Mouse (Mus musculus) liver, embryonic 11.5 days (tissue): Measurements from ENCODE around the gene Parp1. TPM values are rescaled to one million over a fixed set of nuclear protein-coding genes. Genes with fewer than 3 reads are reported as not detected.

Source experiments
- ATAC-seq: fragments of 200-750 bp; cut with Nextera tagmentation; replicated peaks from 2 replicates; pipeline ENCODE4 v1.8.0; 2017; ENCODE audit warnings: moderate number of reproducible peaks, mild to moderate bottlenecking, moderate TSS enrichment, moderate library complexity; ENCODE audit not compliant: low FRiP score
- DNase-seq: peaks from one replicate; pipeline ENCODE4 v3.0.0-alpha.2; 2017; ENCODE audit warnings: low spot score
- H3K27ac ChIP-seq: fragments of 300-500 bp; sonication (generic); 2 replicates; pipeline ENCODE4 v1.5.1; 2014; ENCODE audit warnings: mild to moderate bottlenecking, low read depth, low read length, control low read depth
- H3K27me3 ChIP-seq: fragments of 300-500 bp; sonication (generic); replicated peaks from 2 replicates; pipeline ENCODE4 v1.6.1; 2014; ENCODE audit warnings: low read length, mixed read lengths; ENCODE audit not compliant: control insufficient read depth, insufficient read depth
- H3K36me3 ChIP-seq: fragments of 300-500 bp; sonication (generic); 2 replicates; pipeline ENCODE4 v1.6.1; 2014; ENCODE audit warnings: mild to moderate bottlenecking, low read length, moderate library complexity, mixed read lengths; ENCODE audit not compliant: control insufficient read depth, insufficient read depth
- H3K4me1 ChIP-seq: fragments of 300-500 bp; sonication (generic); replicated peaks from 2 replicates; pipeline ENCODE4 v1.6.1; 2014; ENCODE audit warnings: low read length, mixed read lengths; ENCODE audit not compliant: control insufficient read depth, insufficient read depth
- H3K4me2 ChIP-seq: fragments of 300-500 bp; sonication (generic); 2 replicates; pipeline ENCODE4 v1.6.1; 2014; ENCODE audit warnings: mild to moderate bottlenecking, control low read depth, moderate library complexity
- H3K4me3 ChIP-seq: fragments of 300-500 bp; sonication (generic); 2 replicates; pipeline ENCODE4 v1.5.1; 2014; ENCODE audit warnings: low read depth, low read length, control low read depth
- H3K9ac ChIP-seq: fragments of 300-500 bp; sonication (generic); 2 replicates; pipeline ENCODE4 v1.6.1; 2014; ENCODE audit warnings: low read depth, low read length, control low read depth
- H3K9me3 ChIP-seq: fragments of 300-500 bp; sonication (generic); 2 replicates; pipeline ENCODE4 v1.6.1; 2016; ENCODE audit warnings: low read length, inconsistent platforms, mixed read lengths; ENCODE audit not compliant: control insufficient read depth
- WGBS: fragments of 180-500 bp; shearing (Covaris S2); extraction: QIAGEN DNeasy Blood & Tissue Kit; methylation state at CpG from one replicate; pipeline ENCODE4 v1.1.7; 2014; 5-methylcytosine and 5-hydroxymethylcytosine counted together
- polyA plus RNA-seq: library from polyadenylated mRNA; unstranded; fragments of >200 nt; fragmentation: Nextera tagmentation; extraction: Ambion mirVana; gene quantifications from 2 replicates; pipeline ENCODE4 v1.2.1, GENCODE M21; 2014

The Parp1 gene
- polyA plus RNA-seq, 1 experiment from 2014 or later = 177 TPM

DNA sequence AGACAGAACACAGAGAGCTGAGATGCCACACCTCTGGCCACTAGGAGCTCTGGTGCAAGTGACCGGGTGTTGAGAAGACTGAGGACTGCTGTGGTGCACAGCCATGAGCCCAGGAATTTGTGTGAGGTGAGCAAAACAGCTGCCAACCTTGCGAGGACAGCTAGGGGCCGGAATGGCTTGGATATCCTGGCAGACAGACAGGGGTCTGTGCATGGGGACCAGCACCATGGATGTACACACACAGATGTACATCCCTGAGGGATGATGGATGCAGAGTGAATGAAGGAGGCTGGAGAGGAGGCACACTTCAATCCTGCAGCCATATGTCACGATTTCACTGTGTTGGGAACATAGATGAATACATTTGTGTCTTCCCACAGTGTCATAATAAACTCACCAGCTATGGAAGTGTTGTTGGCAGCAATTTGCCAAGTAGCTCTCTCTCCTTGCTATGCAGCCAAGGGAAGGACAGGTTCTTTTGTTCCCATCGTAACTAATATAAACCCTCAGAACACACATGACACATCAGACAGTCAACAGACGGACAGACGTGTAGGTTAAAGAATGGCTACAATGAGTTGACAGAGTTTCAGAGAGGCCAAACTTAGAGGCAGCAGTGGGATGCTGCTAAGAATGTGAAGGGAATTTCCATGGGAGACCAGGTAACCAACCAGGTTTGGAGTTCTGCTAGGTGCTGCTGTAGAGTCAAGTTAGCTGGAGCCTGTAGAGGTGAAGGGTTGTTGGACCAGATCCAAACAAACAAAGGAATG lies 19.0 kb upstream of the Parp1 start:
- Histone ChIP-seq H3K9me3 (no peaks in the 10 kb centered on the region), H3K27me3 (peaks cover 13% of the 10 kb centered on the region), H3K36me3 (no peaks in the 10 kb centered on the region), H3K4me2 (no peak overlapping the region), H3K4me3 (no peak overlapping the region), H3K9ac (no peak overlapping the region; the same call in 1 of the 2 replicates), H3K4me1 (no peaks in the 10 kb centered on the region; the same call in 1 of the 2 replicates), H3K27ac (no peak overlapping the region)
- DNase-seq (no peak), ATAC-seq (no peak)
- WGBS = 76% methylated on average over 7 of the region's 7 CpGs

DNA sequence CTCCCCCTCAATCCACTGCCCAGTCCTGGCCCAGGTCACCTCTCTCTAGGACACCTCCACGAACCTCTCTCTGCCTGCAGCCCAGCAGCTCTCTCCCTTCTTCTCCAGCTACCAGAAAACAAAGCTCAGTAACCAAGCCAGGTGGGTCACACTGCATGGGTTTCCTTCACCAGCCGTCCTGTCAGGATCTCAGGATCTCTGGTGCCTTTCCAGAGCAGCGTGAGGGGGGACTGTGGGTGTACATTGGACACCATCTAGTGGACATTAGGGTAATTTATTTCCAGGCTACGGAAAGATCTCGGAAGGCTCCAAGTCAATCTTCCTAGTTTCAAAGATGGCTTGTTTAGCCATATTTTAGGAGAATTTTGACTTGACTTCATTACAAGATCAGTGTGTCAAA lies 18.0 kb upstream of the Parp1 start:
- peaks cover 13% of the 10 kb centered on the region for H3K27me3 ChIP-seq
- no peaks in the 10 kb centered on the region; the same call in 1 of the 2 replicates for H3K4me1 ChIP-seq
- 22% methylated on average over 5 of the region's 5 CpGs for WGBS
- no peaks in the 10 kb centered on the region for H3K36me3 ChIP-seq
- DNase-seq (no peak), ATAC-seq (no peak)
- no peak overlapping the region for H3K27ac ChIP-seq
- H3K9me3 ChIP-seq = no peaks in the 10 kb centered on the region
- H3K4me3 ChIP-seq = no peak overlapping the region
- no peak overlapping the region for H3K4me2 ChIP-seq
- H3K9ac ChIP-seq = no peak overlapping the region

DNA sequence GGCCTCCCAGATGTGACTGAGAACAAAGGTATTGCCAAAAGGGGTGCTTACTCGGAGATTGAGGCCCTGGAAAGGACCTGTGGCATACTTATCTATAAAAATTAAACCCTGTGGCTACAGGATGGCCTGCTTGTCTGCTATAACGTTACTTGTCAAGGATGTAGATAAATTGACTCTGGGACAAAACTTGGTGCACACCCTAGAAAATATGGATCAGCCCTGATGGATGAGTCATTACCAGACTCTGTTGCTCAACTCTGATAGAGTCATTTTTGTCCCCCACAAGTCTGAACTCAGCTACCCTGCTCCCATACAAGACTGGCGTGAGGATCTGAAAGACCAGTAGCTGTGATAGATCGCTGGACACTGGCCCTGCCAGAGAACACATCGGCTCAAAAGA lies 11.8 kb upstream of the Parp1 start:
- Histone ChIP-seq H3K9me3 (no peaks in the 10 kb centered on the region), H3K27me3 (no peaks in the 10 kb centered on the region), H3K9ac (no peak overlapping the region), H3K4me3 (no peak overlapping the region), H3K36me3 (no peaks in the 10 kb centered on the region), H3K27ac (no peak overlapping the region), H3K4me2 (no peak overlapping the region), H3K4me1 (peaks cover 5% of the 10 kb centered on the region)
- DNase-seq (no peak), ATAC-seq (no peak)
- WGBS = 60% methylated on average over 5 of the region's 5 CpGs

DNA sequence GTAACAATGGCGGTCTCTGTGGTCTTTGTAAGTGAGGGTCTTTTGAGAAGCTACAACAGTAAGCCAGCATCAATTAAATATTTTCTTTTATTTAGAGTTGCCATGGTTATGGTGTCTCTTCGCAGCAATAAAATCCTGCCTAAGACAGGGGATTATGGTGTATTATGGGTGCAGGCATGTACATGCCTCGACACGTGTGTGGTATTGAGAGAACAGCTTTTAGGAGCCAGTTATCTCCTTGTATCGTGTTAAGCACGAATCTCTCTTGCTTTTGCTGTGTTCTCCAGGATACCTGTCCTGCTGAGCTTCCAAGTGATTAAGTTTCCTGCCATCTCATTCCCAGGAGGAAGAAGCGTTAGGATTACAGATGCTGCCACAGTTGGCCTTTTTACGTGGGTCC lies 9.3 kb upstream of the Parp1 start:
- no peak overlapping the region for H3K4me2 ChIP-seq
- H3K27ac ChIP-seq = no peak overlapping the region
- no peak overlapping the region for H3K9ac ChIP-seq
- ATAC-seq = no peak
- peaks cover 5% of the 10 kb centered on the region for H3K4me1 ChIP-seq
- H3K27me3 ChIP-seq = no peaks in the 10 kb centered on the region
- no peak overlapping the region for H3K4me3 ChIP-seq
- DNase-seq = no peak
- H3K9me3 ChIP-seq = no peaks in the 10 kb centered on the region
- WGBS = 79% methylated on average over 8 of the region's 8 CpGs
- H3K36me3 ChIP-seq = no peaks in the 10 kb centered on the region

DNA sequence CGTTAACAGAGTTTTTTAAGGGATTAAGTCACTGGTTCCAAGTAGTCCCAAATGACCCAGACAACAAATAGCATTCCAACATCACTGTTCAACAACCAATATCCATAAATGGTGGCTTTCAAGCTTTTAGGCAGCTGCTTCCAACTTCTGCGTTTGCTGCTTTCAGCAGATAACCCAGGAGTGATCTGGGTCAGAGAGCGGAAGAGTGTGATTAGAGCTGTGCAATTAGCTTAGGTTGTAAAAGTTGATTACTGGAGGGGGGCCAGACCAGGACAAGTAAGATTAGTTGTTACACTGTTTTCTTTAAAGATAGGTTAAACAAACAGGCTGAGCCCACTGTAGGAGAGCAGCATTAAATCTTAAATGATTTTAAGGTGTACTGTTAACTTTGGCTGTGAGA lies 7.5 kb upstream of the Parp1 start:
- H3K4me1 ChIP-seq = peaks cover 5% of the 10 kb centered on the region
- H3K4me3 ChIP-seq = no peak overlapping the region
- WGBS = 25% methylated on average over 3 of the region's 3 CpGs
- H3K4me2 ChIP-seq = no peak overlapping the region
- no peaks in the 10 kb centered on the region for H3K9me3 ChIP-seq
- no peaks in the 10 kb centered on the region for H3K27me3 ChIP-seq
- ATAC-seq (no peak), DNase-seq (no peak)
- H3K36me3 ChIP-seq = no peaks in the 10 kb centered on the region
- H3K9ac ChIP-seq = no peak overlapping the region
- no peak overlapping the region for H3K27ac ChIP-seq

DNA sequence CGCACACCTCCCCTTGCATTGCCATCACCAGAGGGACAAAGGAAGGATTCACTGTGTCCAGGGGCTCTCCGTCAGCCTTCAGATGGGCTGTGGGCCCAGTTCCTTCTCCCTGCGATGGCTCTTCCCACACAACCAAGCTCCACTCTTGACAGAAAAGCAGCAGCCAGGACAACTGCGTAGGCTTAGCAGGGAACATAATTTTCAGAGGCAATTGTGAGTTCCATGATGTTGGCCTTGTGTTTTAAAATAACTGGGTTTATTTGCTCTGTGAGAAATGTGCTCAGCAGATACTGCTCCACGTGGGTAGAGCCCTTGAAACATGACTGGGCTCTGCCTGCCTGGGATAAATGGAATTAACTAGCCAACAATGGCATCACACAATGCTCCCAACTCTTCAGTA lies 3.8 kb upstream of the Parp1 start:
- H3K4me2 ChIP-seq = no peak overlapping the region
- 82% methylated on average over 5 of the region's 5 CpGs for WGBS
- no peak overlapping the region for H3K4me3 ChIP-seq
- H3K27me3 ChIP-seq = no peaks in the 10 kb centered on the region
- H3K4me1 ChIP-seq = peaks cover 8% of the 10 kb centered on the region
- ATAC-seq = no peak
- no peak overlapping the region for H3K9ac ChIP-seq
- DNase-seq = no peak
- no peaks in the 10 kb centered on the region for H3K9me3 ChIP-seq
- H3K36me3 ChIP-seq = no peaks in the 10 kb centered on the region
- H3K27ac ChIP-seq = no peak overlapping the region

DNA sequence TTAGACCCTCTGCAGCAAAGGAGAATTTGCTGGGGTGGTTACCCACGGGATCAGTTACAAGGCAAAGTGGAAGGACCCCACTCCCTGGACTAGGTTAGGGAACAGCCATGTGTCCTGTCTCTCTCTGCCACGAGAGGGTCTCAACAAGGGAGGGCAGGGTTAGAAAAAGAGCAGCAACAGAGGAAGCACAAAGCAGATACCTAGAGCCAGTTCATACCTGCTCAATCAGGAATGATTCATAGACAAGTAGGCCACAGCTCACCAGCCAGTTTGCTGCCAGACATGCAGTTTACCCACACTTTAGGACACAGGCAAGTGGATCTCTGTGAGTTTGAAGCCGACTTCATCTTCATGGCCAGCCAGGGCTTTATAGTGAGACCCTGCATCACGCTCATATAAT lies 963 bp upstream of the Parp1 start:
- no peak for DNase-seq
- H3K27ac ChIP-seq = no peak overlapping the region
- peaks cover 25% of the 10 kb centered on the region for H3K4me1 ChIP-seq
- H3K9me3 ChIP-seq = no peaks in the 10 kb centered on the region
- no peaks in the 10 kb centered on the region for H3K27me3 ChIP-seq
- H3K4me2 ChIP-seq = no peak overlapping the region
- ATAC-seq = no peak
- H3K4me3 ChIP-seq = no peak overlapping the region
- H3K9ac ChIP-seq = no peak overlapping the region
- 72% methylated on average over 4 of the region's 4 CpGs for WGBS
- peaks cover 5% of the 10 kb centered on the region for H3K36me3 ChIP-seq

DNA sequence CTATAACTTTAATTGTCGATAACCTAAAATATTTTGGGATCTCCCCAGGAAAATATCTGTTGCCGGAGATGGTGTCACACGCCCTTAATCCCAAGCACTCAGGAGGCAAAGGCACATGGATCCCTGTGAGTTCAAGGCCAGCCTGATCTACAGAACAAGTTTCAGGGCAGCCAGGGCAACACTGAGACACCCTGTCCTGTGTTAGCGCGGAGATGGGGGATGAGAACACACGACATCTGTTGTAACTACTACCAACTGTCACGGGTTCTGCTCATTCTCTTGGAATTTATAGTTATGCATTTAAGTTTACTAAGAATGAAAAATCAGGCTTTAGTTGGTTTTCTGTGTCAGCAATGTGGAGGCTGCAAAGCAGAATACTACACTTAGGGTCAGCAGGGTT lies 476 bp upstream of the Parp1 start:
- ATAC-seq = no peak; the same call in 1 of the 2 replicates
- 0 out of 2 replicates have a peak overlapping the region, but pooled peaks have one; percentile 36 for H3K27ac ChIP-seq
- H3K9me3 ChIP-seq = no peaks in the 10 kb centered on the region
- peak overlapping the region; percentile 92 for H3K4me2 ChIP-seq
- peaks cover 6% of the 10 kb centered on the region for H3K36me3 ChIP-seq
- no peak for DNase-seq
- 40% methylated on average over 7 of the region's 7 CpGs for WGBS
- H3K4me3 ChIP-seq = peak overlapping the region; percentile 91
- peak overlapping the region; percentile 87 for H3K9ac ChIP-seq
- H3K27me3 ChIP-seq = no peaks in the 10 kb centered on the region
- peaks cover 25% of the 10 kb centered on the region for H3K4me1 ChIP-seq

DNA sequence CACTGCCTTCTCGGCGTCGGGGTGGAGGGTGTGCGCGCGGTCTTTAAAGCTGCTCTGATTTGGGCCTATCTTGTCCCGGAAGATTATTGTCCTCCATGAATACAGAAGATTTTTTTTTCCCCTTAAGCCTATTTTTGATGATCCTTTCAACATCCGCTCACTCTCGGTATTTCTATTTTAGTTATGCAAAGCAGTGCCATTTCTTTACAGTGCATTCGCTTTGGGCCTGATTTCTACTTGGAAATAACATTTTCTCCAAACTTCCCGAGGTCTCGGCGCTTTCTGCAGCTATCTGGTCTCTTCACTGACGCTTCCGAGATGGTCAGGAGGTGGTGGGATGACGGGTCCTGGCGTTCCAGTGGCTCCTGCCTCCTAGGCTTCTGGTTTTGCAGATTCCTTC lies 729 bp downstream of the Parp1 start:
- no peaks in the 10 kb centered on the region for H3K9me3 ChIP-seq
- under 1% methylated on average over 17 of the region's 17 CpGs for WGBS
- H3K27me3 ChIP-seq = no peaks in the 10 kb centered on the region
- ATAC-seq = no peak
- H3K36me3 ChIP-seq = peaks cover 15% of the 10 kb centered on the region
- peak overlapping the region; percentile 91 for H3K4me3 ChIP-seq
- H3K4me1 ChIP-seq = peaks cover 25% of the 10 kb centered on the region
- peak overlapping the region; percentile 92 for H3K4me2 ChIP-seq
- no peak for DNase-seq
- peak overlapping the region; percentile 87 for H3K9ac ChIP-seq
- H3K27ac ChIP-seq = peak overlapping the region; percentile 81
